ENCODE assay signal across 19 mouse cellular contexts in the genomic region with DNA sequence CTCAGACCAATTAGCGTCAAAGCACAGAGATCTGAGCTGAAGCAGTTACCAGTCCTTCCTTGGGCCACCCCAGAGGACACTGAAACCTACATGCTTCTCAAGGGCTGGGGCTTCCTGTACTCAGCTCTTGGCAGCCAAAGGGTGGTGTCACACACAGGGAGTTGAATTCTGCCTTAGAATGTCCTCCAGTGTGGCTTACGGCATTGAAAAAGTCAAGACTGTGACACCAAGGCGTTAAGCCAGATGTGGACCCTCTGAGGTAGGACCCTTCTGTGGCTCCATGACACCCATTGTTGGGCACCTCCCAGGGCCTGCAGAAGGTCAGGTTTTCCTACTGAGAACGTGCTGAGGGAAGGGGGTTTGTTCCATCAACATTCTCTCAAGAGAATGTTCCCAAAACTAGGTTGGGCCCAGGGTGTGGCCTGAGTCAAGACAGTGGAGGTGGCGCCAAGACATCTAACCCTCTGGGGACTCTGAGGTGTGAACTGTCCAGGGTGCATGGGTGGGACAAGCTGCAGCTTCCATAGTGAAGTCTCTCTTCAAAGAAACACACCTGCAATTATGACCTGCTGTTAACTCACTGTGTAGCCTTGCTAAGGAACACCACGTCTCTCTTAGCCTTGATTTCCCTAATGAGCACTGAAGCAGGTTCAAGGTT. TPM values are rescaled to one million over a fixed set of nuclear protein-coding genes. Genes with fewer than 3 reads are reported as not detected.
DNase-seq lines count a peak whose midpoint lies in the region; ATAC-seq and TF ChIP-seq lines count a peak whose summit lies in the region.
"Had no signal": no experiment of that assay in that cellular context is flagged by ENCODE, and none has a peak within 500 bp of the region (broad histone marks: within the 10 kb centered on the region; RNA-seq: fewer than 3 reads in every experiment).

No protein-coding gene starts in this region.

- 86% methylated on average over 6 of the region's 6 CpGs for WGBS in heart, postnatal 0 days
- 80% methylated on average over 6 of the region's 6 CpGs for WGBS in spleen, adult 2 months
- 81% methylated on average over 6 of the region's 6 CpGs for WGBS in intestine, embryonic 16.5 days

- TF ChIP-seq POLR2A in spleen, adult 2 months (IDR thresholded peaks at IDR 0.05; ENCODE audit: low read depth, low read length), result no peak

- no peak overlapping the region for H3K4me3 ChIP-seq in heart, postnatal 0 days (ENCODE audit: low read depth, low read length)
- no peak overlapping the region for H3K4me3 ChIP-seq in spleen, adult 2 months (ENCODE audit: extremely low read depth, insufficient read depth, insufficient read length)
- no peak overlapping the region for H3K4me3 ChIP-seq in intestine, embryonic 16.5 days (ENCODE audit: low read length)
- H3K4me3 ChIP-seq: hindbrain, embryonic 12.5 days; limb, embryonic 15.5 days; megakaryocyte, embryonic 14.5 days; neural tube, embryonic 13.5 days had no signal

- DNase-seq in heart, postnatal 0 days (ENCODE audit: low spot score), result no peak
- DNase-seq in heart, adult 8-10 months (ENCODE audit: low spot score), result no peak
- no peak for DNase-seq in spleen, adult 2 months (ENCODE audit: low read depth in 1 of 2, low spot score in 2 of 2)
- no peak for DNase-seq in spleen, adult 18-20 months
- no peak for DNase-seq in adrenal gland, postnatal 25 days
- no peak for DNase-seq in adrenal gland, postnatal 14 days
- DNase-seq: adrenal gland, adult 8-10 months; cerebellum, adult 18-20 months; cerebellum, postnatal 25 days; embryo, embryonic 11 days; midbrain, embryonic 14.5 days; right cerebral cortex, adult 18-20 months had no signal

- H3K4me2 ChIP-seq in heart, postnatal 0 days (ENCODE audit: low read depth, low read length), result no peak overlapping the region
- no peak overlapping the region for H3K4me2 ChIP-seq in intestine, embryonic 16.5 days (ENCODE audit: low read depth, low read length)
- H3K4me2 ChIP-seq: hindbrain, embryonic 12.5 days; limb, embryonic 15.5 days; neural tube, embryonic 13.5 days had no signal

- no peaks in the 10 kb centered on the region for H3K36me3 ChIP-seq in heart, postnatal 0 days (replicated peaks; ENCODE audit: control insufficient read depth, insufficient read depth, low read length)
- H3K36me3 ChIP-seq in spleen, adult 2 months (ENCODE audit: control insufficient read depth, insufficient read depth, low read length), result no peaks in the 10 kb centered on the region
- no peaks in the 10 kb centered on the region for H3K36me3 ChIP-seq in intestine, embryonic 16.5 days (ENCODE audit: control insufficient read depth, insufficient read depth, low read length)
- H3K36me3 ChIP-seq: hindbrain, embryonic 12.5 days; limb, embryonic 15.5 days; neural tube, embryonic 13.5 days had no signal

- H3K4me1 ChIP-seq in heart, postnatal 0 days (ENCODE audit: control insufficient read depth, insufficient read depth), result peaks cover 49% of the 10 kb centered on the region
- peaks cover 45% of the 10 kb centered on the region for H3K4me1 ChIP-seq in spleen, adult 2 months (ENCODE audit: control insufficient read depth, insufficient read depth, insufficient read length)
- H3K4me1 ChIP-seq in intestine, embryonic 16.5 days (ENCODE audit: control insufficient read depth, insufficient read depth, low read length), result peaks cover 8% of the 10 kb centered on the region
- H3K4me1 ChIP-seq: hindbrain, embryonic 12.5 days; neural tube, embryonic 13.5 days had no signal

- no peaks in the 10 kb centered on the region for H3K27me3 ChIP-seq in heart, postnatal 0 days (ENCODE audit: control insufficient read depth, insufficient read depth, low read length)
- no peaks in the 10 kb centered on the region for H3K27me3 ChIP-seq in spleen, adult 2 months (ENCODE audit: control insufficient read depth, insufficient read depth, low read length)
- H3K27me3 ChIP-seq in intestine, embryonic 16.5 days (replicated peaks; ENCODE audit: control insufficient read depth, insufficient read depth, low read length), result no peaks in the 10 kb centered on the region
- H3K27me3 ChIP-seq: hindbrain, embryonic 12.5 days; limb, embryonic 15.5 days; megakaryocyte, embryonic 14.5 days; neural tube, embryonic 13.5 days had no signal

- H3K9me3 ChIP-seq in heart, postnatal 0 days (replicated peaks; ENCODE audit: control insufficient read depth, low read length), result no peaks in the 10 kb centered on the region
- no peaks in the 10 kb centered on the region for H3K9me3 ChIP-seq in intestine, embryonic 16.5 days (ENCODE audit: control insufficient read depth, low read length)
- H3K9me3 ChIP-seq: hindbrain, embryonic 12.5 days; limb, embryonic 15.5 days; megakaryocyte, embryonic 14.5 days; neural tube, embryonic 13.5 days had no signal

- no peak for TF ChIP-seq CTCF in heart, postnatal 0 days (IDR thresholded peaks at IDR 0.05; ENCODE audit: low read depth)
- no peak for TF ChIP-seq CTCF in spleen, adult 2 months (IDR thresholded peaks at IDR 0.05; ENCODE audit: extremely low read depth, insufficient read depth, insufficient read length, insufficient replicate concordance)

- H3K9ac ChIP-seq in heart, postnatal 0 days (replicated peaks; ENCODE audit: low read depth, low read length), result no peak overlapping the region
- no peak overlapping the region for H3K9ac ChIP-seq in intestine, embryonic 16.5 days (ENCODE audit: low read depth, low read length)
- H3K9ac ChIP-seq: hindbrain, embryonic 12.5 days; limb, embryonic 15.5 days; neural tube, embryonic 13.5 days had no signal

- no peak for ATAC-seq in heart, postnatal 0 days (ENCODE audit: insufficient read depth, low read depth)
- no peak for ATAC-seq in intestine, embryonic 16.5 days
- ATAC-seq: forebrain, embryonic 16.5 days had no signal

- no peak for TF ChIP-seq EP300 in heart, postnatal 0 days (IDR thresholded peaks at IDR 0.05; ENCODE audit: low read depth)

- peak overlapping the region; percentile 96 for H3K27ac ChIP-seq in heart, postnatal 0 days (ENCODE audit: low read depth)
- H3K27ac ChIP-seq in spleen, adult 2 months (ENCODE audit: insufficient read depth, low read length), result peak overlapping the region; percentile 42
- H3K27ac ChIP-seq in intestine, embryonic 16.5 days (ENCODE audit: low read length), result peak overlapping the region; percentile 34; the same call in 1 of the 2 replicates
- H3K27ac ChIP-seq: hindbrain, embryonic 12.5 days; limb, embryonic 15.5 days; neural tube, embryonic 13.5 days had no signal

RNA-seq across cellular contexts. Expression of a gene that starts 24.3 kb away (rescaled TPM):
- 177 and 179 TPM in 2 replicates for total RNA-seq in heart, postnatal 0 days (2014; rRNA removed; ENCODE audit: low replicate concordance)
- polyA plus RNA-seq in heart, postnatal 0 days (2015; fragmentation: Nextera tagmentation; extraction: Ambion mirVana), result 131 and 159 TPM in 2 replicates
- 100 to 1,000 TPM; 233 to 419 (median 274) TPM for total RNA-seq in heart, adult 8-10 months (2022)
- polyA plus RNA-seq in spleen, adult 2 months (2012; rRNA removed), result 198 and 350 TPM in 2 replicates
- 163 and 188 TPM in 2 replicates for polyA plus RNA-seq in intestine, embryonic 16.5 days (2015; fragmentation: Nextera tagmentation; extraction: Ambion mirVana)
- 98.9 and 118 TPM in 2 replicates for total RNA-seq in adrenal gland, postnatal 25 days (2021)
- total RNA-seq in adrenal gland, postnatal 14 days (2021), result 112 and 114 TPM in 2 replicates

RNA-seq across cellular contexts. Expression of a gene that starts 32.9 kb away (rescaled TPM):
- 0.58 TPM in 1 of 2 replicates, not detected in the other for total RNA-seq in heart, postnatal 0 days (2014; rRNA removed; ENCODE audit: low replicate concordance)
- polyA plus RNA-seq in heart, postnatal 0 days (2015; fragmentation: Nextera tagmentation; extraction: Ambion mirVana), result 0.07 and 0.14 TPM in 2 replicates
- under 1 TPM in 3 of 4 experiments, not detected in 1; 0.09 to 0.47 (median 0.11) TPM for total RNA-seq in heart, adult 8-10 months (2022)
- polyA plus RNA-seq in spleen, adult 2 months (2012; rRNA removed), result 1.2 TPM in 2 replicates
- 0.05 and 0.06 TPM in 2 replicates for polyA plus RNA-seq in intestine, embryonic 16.5 days (2015; fragmentation: Nextera tagmentation; extraction: Ambion mirVana)
- total RNA-seq in adrenal gland, postnatal 25 days (2021), result 0.09 and 0.29 TPM in 2 replicates
- total RNA-seq in adrenal gland, postnatal 14 days (2021), result 0.11 and 0.19 TPM in 2 replicates
- total RNA-seq: granulocyte monocyte progenitor cell, adult 5-6 weeks had no signal
- polyA plus RNA-seq: hindbrain, embryonic 12.5 days; limb, embryonic 15.5 days had no signal

Comparison
In these comparisons a context has a peak if more than half of its experiments do, and no peak if none do; other contexts are left out.
1. H3K27ac ChIP-seq: peak in every context shown above with its lines; median percentile 96 in heart, postnatal 0 days; 42 in spleen, adult 2 months; 34 in intestine, embryonic 16.5 days.